Mouse (Mus musculus) urinary bladder, adult 2 months (tissue): ENCODE results near the gene Mtr. TPM values are rescaled to one million over a fixed set of nuclear protein-coding genes. Genes with fewer than 3 reads are reported as not detected.
"Not testable (repeated sequence)": the region's sequence is repeated elsewhere in the genome, so short reads cannot be mapped to it uniquely, and the experiment has no call there.

ENCODE experiments used
- DNase-seq: peaks from one replicate; pipeline ENCODE4 v3.0.0; 2022; ENCODE audit warnings: low spot score
- polyA plus RNA-seq: library from polyadenylated mRNA; depleted of rRNA; stranded (reverse); fragments of >200 nt; gene quantifications from 2 replicates; pipeline ENCODE4 v1.2.3, GENCODE M21; 2012; rRNA removed

Mtr gene
- polyA plus RNA-seq, 1 experiment: 8.3 TPM

DNA sequence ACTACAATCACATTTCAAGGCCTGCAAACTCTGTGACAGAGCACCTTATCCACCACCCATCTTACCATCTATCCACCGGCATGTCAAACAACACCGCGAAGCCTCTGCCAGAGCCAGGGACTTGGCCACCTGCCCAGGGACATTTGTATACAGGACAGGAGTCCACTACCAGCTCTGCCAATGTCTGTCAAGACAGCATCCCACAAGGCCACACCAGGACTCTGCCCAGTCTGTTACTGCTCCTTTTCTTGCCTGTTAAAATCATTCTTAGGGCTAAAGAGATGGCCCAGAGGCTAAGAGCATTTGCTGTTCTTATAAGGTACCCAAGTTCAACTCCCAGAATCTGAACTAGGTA lies 97.8 kb downstream of the Mtr start:
- no peak for DNase-seq

- DNase-seq: no peak
Observed at GRCm38 (mm10) chr13:12159288-12160120, 98.4 kb downstream of the Mtr start.

- no peak for DNase-seq
Observed at GRCm38 (mm10) chr13:12153922-12154321, 104.0 kb downstream of the Mtr start.

DNA sequence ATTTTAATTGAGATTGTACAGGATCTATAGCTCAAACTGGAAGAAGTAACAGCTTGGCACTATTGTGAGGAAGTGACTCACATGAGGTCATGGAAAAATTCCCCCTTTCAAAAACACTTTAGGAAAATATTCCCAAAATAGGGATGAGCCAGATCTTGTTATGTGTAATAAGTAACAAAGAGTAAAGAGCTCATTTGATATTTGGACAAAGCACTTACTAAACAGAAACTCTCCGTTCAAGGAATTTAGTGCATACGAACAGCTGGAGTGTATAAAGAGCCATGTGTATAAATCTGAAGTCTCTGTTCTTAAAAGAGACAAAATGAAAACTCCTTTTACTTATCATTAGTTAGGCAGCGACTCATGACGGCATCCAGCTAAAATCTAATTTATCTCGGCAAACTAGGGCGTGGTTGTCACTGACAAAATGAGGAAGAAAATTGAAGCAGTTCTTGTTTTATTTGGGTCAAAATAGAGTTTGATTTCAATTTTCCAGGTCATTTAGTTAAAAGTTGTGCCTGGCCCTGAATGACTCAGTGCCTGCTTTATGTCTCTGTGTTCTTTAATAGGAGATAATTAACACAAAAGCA lies 110.9 kb downstream of the Mtr start:
- no peak for DNase-seq

DNA sequence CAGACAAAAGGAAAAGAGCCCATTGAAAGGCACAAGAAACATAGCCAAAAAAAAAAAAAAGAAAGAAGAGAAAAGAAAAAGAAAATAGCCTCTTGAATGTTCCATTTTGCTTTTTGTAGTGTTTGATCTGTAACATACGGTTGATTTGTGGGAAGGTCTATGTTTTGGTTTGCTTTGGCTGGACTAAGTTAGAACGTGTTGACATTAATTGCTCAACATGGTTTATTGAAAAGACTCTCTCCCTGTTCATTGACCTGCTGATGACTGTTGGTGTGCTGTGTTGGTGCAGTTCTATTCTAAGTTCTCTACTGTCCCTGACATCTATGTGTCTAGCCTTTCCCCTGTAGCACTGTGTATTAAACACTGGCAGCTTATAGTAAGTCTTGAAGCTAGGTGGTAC lies 111.5 kb downstream of the Mtr start:
- DNase-seq: no peak

- no peak for DNase-seq
Observed at GRCm38 (mm10) chr13:12143347-12143746, 114.6 kb downstream of the Mtr start.

DNA sequence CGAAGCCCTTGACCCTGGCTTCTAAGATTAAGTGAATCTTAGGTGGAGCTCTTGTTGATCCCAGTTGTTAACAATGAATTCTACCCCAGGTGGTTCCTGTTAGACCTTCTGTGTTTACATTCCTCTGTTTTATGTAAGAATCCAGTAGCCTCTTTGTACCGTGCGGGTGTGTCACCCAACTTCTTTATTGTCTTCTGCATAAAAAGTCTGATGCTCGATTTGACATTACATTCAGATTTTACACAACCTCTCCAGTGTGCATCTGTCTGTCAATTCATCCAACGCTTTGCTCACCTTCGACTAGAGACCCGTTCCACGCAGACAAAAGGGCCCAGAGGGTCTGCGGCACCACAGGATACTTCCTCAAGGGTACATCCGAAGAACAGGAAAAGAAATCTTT lies 121.5 kb downstream of the Mtr start:
- not testable (repeated sequence) for DNase-seq

GRCm38 (mm10) chr13:12133549-12133948 lies 124.4 kb downstream of the Mtr start:
- DNase-seq: no peak

Other genes with a start within 250 kb of the Mtr start
- gene Ryr2, start 151.2 kb downstream of the Mtr start, polyA plus RNA-seq: 1.2 and 2.0 TPM in 2 replicates
- gene Actn2, start 82.6 kb upstream of the Mtr start, polyA plus RNA-seq: 2.4 and 2.8 TPM in 2 replicates
- gene Heatr1, start 136.9 kb upstream of the Mtr start, polyA plus RNA-seq: 16.0 and 18.2 TPM in 2 replicates
- 72.1 and 76.1 TPM in 2 replicates for gene Lgals8, start 206.8 kb upstream of the Mtr start, polyA plus RNA-seq